Mouse (Mus musculus) erythroblast, embryonic 14.5 days (primary cell): ENCODE results near the gene Dchs2. TPM values are rescaled to one million over a fixed set of nuclear protein-coding genes. Genes with fewer than 3 reads are reported as not detected.

ENCODE experiments used
- H3K27me3 ChIP-seq: 2 replicates; pipeline ENCODE4 v1.6.1; 2012; ENCODE audit warnings: inconsistent platforms; ENCODE audit not compliant: control insufficient read depth
- H3K36me3 ChIP-seq: 2 replicates; pipeline ENCODE4 v1.6.1; 2012; ENCODE audit warnings: mild to moderate bottlenecking, inconsistent platforms; ENCODE audit not compliant: control insufficient read depth
- H3K4me1 ChIP-seq: 2 replicates; pipeline ENCODE4 v1.6.1; 2012; ENCODE audit warnings: inconsistent platforms; ENCODE audit not compliant: control insufficient read depth
- H3K4me3 ChIP-seq: replicated peaks from 2 replicates; pipeline ENCODE3; 2012; ENCODE audit warnings: moderate library complexity, mild to moderate bottlenecking, inconsistent platforms
- H3K9me3 ChIP-seq: 2 replicates; pipeline ENCODE4 v1.6.1; 2012; ENCODE audit warnings: low read length, inconsistent platforms, mixed read lengths; ENCODE audit not compliant: control insufficient read depth
- GATA1 ChIP-seq: IDR thresholded peaks from 2 replicates; pipeline ENCODE4 v1.6.1; 2012; ENCODE audit warnings: low read length, inconsistent platforms, mixed read lengths
- TAL1 ChIP-seq: IDR thresholded peaks from 3 replicates; pipeline ENCODE4 v1.6.1; 2012; ENCODE audit warnings: low read length, inconsistent platforms, mixed read lengths
- polyA plus RNA-seq: library from polyadenylated mRNA; stranded (reverse); fragments of >175 nt; gene quantifications from 2 replicates; pipeline ENCODE4 v1.2.3, GENCODE M21; 2012

Dchs2 gene
- polyA plus RNA-seq, 1 experiment = under 0.01 TPM

DNA sequence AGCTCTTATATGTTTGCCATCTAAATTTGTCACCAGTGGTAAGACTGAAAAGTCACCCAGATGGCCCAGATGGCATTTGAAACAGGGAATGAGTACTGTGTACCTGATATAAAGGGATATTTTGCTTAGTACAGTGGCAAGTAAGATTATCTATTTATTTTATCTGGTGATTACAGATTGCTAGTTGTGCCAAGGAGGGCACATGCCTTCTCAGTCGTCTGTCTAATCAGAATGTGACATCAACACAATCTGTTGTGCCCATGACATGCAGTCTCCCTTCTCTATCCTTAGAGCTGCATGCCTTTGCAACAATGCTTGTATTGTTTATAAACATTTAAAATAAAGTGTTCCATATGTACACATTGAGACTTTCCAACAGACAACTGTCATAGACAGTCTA lies 64.7 kb downstream of the Dchs2 start:
- Histone ChIP-seq H3K27me3 (no peaks in the 10 kb centered on the region), H3K9me3 (no peaks in the 10 kb centered on the region)

DNA sequence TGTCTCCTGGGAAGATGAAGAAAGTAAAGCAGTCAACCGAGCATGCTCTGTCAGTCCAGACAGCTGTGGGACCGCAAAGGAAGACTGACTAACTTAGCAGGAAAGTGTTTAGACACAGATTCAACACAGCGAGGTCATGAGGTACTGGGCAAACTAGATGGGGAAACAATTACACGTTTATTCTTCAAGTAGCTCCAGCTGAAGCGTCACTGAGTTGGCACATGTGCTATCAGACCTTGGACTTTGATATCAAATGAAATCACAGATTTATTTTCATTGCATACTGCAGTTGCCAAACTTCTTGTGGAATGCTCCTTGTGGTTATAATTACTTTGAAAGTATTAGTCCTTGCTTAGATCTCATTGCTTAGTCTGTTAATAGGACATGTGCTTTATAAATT lies 67.2 kb downstream of the Dchs2 start:
- no peak for TF ChIP-seq TAL1
- TF ChIP-seq GATA1 = no peak
- H3K4me3 ChIP-seq = no peak overlapping the region
- no peaks in the 10 kb centered on the region for H3K9me3 ChIP-seq
- no peaks in the 10 kb centered on the region for H3K36me3 ChIP-seq
- no peaks in the 10 kb centered on the region for H3K27me3 ChIP-seq
- H3K4me1 ChIP-seq = no peaks in the 10 kb centered on the region

More for the DNA sequence above, 64.7 kb downstream of the Dchs2 start:
- H3K4me3 ChIP-seq = no peak overlapping the region
- TF ChIP-seq GATA1 = no peak
- TF ChIP-seq TAL1 = no peak
- no peaks in the 10 kb centered on the region for H3K4me1 ChIP-seq
- H3K36me3 ChIP-seq = no peaks in the 10 kb centered on the region

DNA sequence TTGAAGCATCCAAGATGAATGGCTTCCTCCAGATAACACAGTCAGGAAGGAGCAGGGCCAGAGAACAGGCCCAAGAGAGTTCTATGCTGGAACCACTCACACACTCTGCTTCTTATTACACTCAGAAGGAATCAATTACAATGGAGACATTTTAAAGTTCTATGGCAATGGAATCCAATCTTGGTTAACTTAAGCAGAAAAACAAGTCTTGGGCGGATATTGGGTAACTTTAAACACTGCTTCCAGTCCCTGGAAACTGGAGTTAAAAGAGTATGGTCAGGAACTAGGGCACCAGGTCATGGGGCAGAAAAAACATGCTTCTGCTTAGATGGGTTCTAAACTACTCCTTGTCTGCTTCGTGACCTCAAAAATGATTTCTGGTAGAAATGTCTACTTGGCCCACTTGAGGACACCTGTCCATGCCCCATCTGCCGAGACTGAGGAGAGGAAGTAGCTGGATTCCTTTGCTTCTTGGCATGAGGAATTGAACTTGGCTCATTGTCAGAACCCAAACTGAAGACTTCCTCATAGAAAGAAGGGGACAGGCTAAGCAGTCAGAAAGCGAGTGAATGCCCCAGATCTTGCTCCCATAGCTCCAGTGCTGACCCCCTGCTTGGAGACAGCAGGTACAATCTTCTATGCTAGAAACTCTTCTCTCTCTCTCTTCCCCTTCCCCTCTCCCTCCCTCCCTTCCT lies 73.7 kb downstream of the Dchs2 start:
- no peaks in the 10 kb centered on the region for H3K4me1 ChIP-seq
- no peak overlapping the region for H3K4me3 ChIP-seq
- no peaks in the 10 kb centered on the region for H3K36me3 ChIP-seq
- H3K27me3 ChIP-seq = no peaks in the 10 kb centered on the region
- peaks cover 3% of the 10 kb centered on the region; the same call in 1 of the 2 replicates for H3K9me3 ChIP-seq
- TF ChIP-seq TAL1 (no peak), GATA1 (no peak)

DNA sequence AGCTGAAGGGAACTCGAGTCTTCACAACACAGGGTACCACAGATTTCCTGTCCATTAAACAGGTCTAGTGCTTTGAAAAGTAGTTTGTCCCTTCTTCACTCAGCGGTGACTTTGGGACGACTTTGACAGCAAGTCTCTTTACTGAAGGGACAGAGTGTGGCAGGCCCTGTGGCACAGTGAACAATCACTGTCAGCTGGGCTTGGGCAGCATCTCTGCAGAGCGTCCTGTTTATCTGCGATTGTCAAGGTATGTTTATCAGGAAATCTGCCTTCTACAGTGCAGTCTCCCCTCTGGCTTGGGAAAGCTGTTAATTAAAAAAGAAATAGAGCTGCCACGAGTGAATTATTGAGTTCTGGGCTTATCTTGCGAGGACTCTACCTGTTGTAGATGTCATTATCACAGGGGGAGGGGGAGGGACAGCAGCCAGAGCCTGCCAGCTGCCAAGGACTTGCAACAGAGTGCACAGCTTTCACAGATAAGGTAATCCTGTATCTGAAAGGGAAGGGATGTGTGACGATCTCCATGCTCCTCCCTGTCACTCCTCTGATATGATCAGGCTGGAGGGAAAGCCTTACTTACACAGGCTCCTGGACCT lies 77.4 kb downstream of the Dchs2 start:
- TF ChIP-seq GATA1 (no peak), TAL1 (no peak)
- H3K9me3 ChIP-seq = peaks cover 3% of the 10 kb centered on the region; the same call in 1 of the 2 replicates
- no peaks in the 10 kb centered on the region for H3K36me3 ChIP-seq

DNA sequence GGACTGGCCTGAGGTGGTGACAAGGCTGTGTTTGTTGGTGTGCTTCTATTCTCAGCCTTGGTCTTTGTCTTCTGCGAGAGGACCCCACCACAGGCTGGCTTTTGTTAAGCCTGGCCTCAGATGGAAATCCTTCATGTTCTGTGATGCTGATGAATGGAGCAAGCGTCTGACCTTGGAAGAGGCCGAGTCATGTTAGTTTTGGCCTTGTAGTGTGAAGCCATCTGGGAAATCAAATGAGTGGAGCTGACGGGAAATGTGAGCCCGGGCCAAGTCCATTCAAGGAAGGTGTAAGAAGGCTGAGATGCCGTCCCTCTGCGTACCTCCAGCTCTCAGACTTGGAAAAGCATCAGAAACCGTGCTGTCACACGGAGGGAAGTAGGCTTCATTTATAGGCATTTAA lies 81.9 kb downstream of the Dchs2 start:
- TF ChIP-seq TAL1 (no peak), GATA1 (no peak)
- Histone ChIP-seq H3K9me3 (no peaks in the 10 kb centered on the region), H3K4me1 (no peaks in the 10 kb centered on the region), H3K4me3 (no peak overlapping the region), H3K27me3 (no peaks in the 10 kb centered on the region), H3K36me3 (no peaks in the 10 kb centered on the region)

More for the DNA sequence above, 77.4 kb downstream of the Dchs2 start:
- Histone ChIP-seq H3K4me1 (no peaks in the 10 kb centered on the region), H3K4me3 (no peak overlapping the region), H3K27me3 (no peaks in the 10 kb centered on the region)

DNA sequence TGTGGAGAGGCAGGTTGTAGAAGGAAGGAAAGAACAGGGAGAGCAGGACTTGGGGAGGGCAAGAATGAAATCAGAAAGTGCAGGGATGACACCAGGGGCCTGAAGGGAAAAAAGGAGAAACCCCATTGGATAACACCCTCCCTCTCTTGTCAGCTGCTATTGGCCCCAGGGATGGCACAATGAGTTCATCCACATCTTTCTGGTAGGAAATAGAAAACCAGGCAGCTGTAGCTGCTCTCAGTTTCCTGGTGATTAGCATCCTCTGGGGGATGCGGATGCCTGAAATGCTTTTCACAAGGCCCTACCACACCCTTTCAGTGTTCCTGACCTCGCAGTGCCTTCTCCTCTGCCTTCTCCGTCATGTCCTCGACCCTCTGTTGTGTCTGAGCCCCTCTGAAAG lies 82.5 kb downstream of the Dchs2 start:
- Histone ChIP-seq H3K36me3 (no peaks in the 10 kb centered on the region), H3K4me1 (no peaks in the 10 kb centered on the region), H3K4me3 (no peak overlapping the region), H3K9me3 (no peaks in the 10 kb centered on the region), H3K27me3 (no peaks in the 10 kb centered on the region)
- TF ChIP-seq TAL1 = no peak
- TF ChIP-seq GATA1 = no peak

DNA sequence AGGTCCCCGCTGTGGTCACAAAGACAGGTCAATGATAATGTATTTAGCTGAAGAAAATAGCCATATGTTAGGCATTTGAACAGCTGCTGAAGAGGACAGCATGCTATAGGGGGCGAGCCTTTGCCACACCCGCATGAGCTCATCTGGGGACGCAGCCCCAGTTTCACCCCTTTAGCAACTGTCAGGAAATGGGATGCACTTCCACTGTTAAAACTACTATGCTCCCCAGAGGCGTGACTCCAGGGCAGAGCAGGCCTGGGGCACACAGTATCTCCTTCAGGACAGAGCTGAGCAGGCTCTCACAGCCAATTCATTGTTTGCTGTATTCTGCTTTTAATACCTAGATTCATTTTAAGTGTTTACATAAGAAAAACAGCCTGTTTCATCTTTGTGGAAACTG lies 84.2 kb downstream of the Dchs2 start:
- Histone ChIP-seq H3K4me1 (no peaks in the 10 kb centered on the region), H3K4me3 (no peak overlapping the region), H3K36me3 (no peaks in the 10 kb centered on the region), H3K27me3 (no peaks in the 10 kb centered on the region), H3K9me3 (no peaks in the 10 kb centered on the region)
- TF ChIP-seq GATA1 = no peak
- TF ChIP-seq TAL1 = no peak

DNA sequence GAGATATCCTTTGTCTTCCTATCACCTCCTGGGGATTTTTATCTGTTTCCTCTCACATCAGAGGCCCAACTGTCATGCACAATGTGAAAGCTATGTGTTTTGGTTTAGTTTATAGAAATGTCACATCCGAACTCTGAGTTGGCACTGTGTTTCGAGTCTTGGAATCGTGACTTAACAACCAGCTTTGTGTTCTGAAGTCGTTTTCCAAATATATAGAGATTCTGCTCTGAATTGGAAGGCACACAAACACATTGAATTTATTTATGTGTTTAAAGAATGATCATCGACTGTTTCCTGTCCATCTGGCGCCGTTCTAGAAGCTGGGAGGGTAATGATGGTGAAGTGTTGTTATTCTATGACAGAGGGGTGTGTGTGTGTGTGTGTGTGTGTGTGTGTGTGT lies 84.8 kb downstream of the Dchs2 start:
- Histone ChIP-seq H3K9me3 (peaks cover 2% of the 10 kb centered on the region; the same call in 1 of the 2 replicates), H3K4me1 (no peaks in the 10 kb centered on the region), H3K27me3 (no peaks in the 10 kb centered on the region), H3K36me3 (no peaks in the 10 kb centered on the region), H3K4me3 (no peak overlapping the region)
- TF ChIP-seq TAL1 = no peak
- TF ChIP-seq GATA1 = no peak

DNA sequence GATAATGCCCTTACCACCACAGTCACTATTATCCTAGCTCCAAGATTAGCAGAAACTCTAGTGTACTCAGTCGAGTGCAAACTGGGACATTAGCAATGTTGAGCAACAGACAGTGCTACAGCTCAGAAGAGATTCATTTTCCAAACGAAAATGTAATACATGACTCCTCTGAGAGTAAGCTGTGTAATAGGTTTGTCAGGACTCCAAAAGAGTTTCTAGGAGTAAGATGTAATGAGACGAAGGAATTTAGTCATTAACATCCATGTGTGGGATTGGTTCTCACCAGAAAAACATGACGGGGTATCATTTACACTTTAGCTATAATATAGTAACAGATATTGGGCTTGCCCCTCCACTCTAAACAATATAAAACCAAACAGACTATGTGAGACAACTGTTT lies 90.3 kb downstream of the Dchs2 start:
- no peaks in the 10 kb centered on the region for H3K4me1 ChIP-seq
- H3K27me3 ChIP-seq = no peaks in the 10 kb centered on the region
- TF ChIP-seq TAL1 = no peak
- no peak for TF ChIP-seq GATA1
- no peaks in the 10 kb centered on the region for H3K36me3 ChIP-seq
- peaks cover 2% of the 10 kb centered on the region; the same call in 1 of the 2 replicates for H3K9me3 ChIP-seq
- no peak overlapping the region for H3K4me3 ChIP-seq
